Mouse (Mus musculus) adrenal gland, adult 2 months (tissue): ENCODE results near the gene Lrcol1. TPM values are rescaled to one million over a fixed set of nuclear protein-coding genes. Genes with fewer than 3 reads are reported as not detected.

ENCODE experiments used
- DNase-seq: peaks from one replicate; pipeline ENCODE4 v3.0.0; 2021
- polyA plus RNA-seq: library from polyadenylated mRNA; depleted of rRNA; stranded (reverse); fragments of >200 nt; gene quantifications from 2 replicates; pipeline ENCODE4 v1.2.3, GENCODE M21; 2012; rRNA removed
- total RNA-seq, 2 experiments: library from RNA; stranded (reverse); gene quantifications; 2 replicates each; pipeline ENCODE4 v1.2.3; 2021

Lrcol1 gene
- total and polyA plus RNA-seq, 3 experiments, result not detected

GRCm38 (mm10) chr5:110386371-110387330 lies 42.1 kb downstream of the Lrcol1 start:
- DNase-seq, result peak; percentile 88

- no peak for DNase-seq
Measured at GRCm38 (mm10) chr5:110387332-110387731, 42.8 kb downstream of the Lrcol1 start.

GRCm38 (mm10) chr5:110390631-110391030 lies 46.1 kb downstream of the Lrcol1 start:
- no peak for DNase-seq

- no peak for DNase-seq
Measured at GRCm38 (mm10) chr5:110392727-110393126, 48.2 kb downstream of the Lrcol1 start.

GRCm38 (mm10) chr5:110395006-110395661 lies 50.6 kb downstream of the Lrcol1 start:
- DNase-seq, result no peak

- peak; percentile 30 for DNase-seq
Measured at GRCm38 (mm10) chr5:110401101-110401500, 56.6 kb downstream of the Lrcol1 start.

GRCm38 (mm10) chr5:110402557-110402956 lies 58.0 kb downstream of the Lrcol1 start:
- DNase-seq, result no peak

- DNase-seq, result peak; percentile 75
Measured at GRCm38 (mm10) chr5:110403931-110404330, 59.4 kb downstream of the Lrcol1 start.

Other genes starting within 250 kb of the Lrcol1 start
- under 1 TPM; 0.09 to 0.10 TPM for gene Plcxd1, start 244.8 kb upstream of the Lrcol1 start, total RNA-seq
- gene Plcxd1, start 244.8 kb upstream of the Lrcol1 start, polyA plus RNA-seq, result 0.02 and 0.19 TPM in 2 replicates
- gene Gtpbp6, start 236.5 kb upstream of the Lrcol1 start, total RNA-seq, result 10 to 100 TPM; 57.4 to 61.6 TPM
- gene Gtpbp6, start 236.5 kb upstream of the Lrcol1 start, polyA plus RNA-seq, result 115 and 125 TPM in 2 replicates
- gene Zfp605, start 234.6 kb upstream of the Lrcol1 start, total RNA-seq, result 1 to 10 TPM; 5.7 to 6.5 TPM
- 0.04 TPM in 2 replicates for gene Zfp605, start 234.6 kb upstream of the Lrcol1 start, polyA plus RNA-seq
- 10 to 100 TPM; 21.5 to 30.0 TPM for gene Chfr, start 208.9 kb upstream of the Lrcol1 start, total RNA-seq
- 55.5 and 55.8 TPM in 2 replicates for gene Chfr, start 208.9 kb upstream of the Lrcol1 start, polyA plus RNA-seq
- gene Golga3, start 168.0 kb upstream of the Lrcol1 start, total RNA-seq, result 10 to 100 TPM; 34.4 to 37.0 TPM
- gene Golga3, start 168.0 kb upstream of the Lrcol1 start, polyA plus RNA-seq, result 4.5 and 6.1 TPM in 2 replicates
- gene Ankle2, start 113.7 kb upstream of the Lrcol1 start, total RNA-seq, result 10 to 100 TPM; 39.3 to 46.5 TPM
- gene Ankle2, start 113.7 kb upstream of the Lrcol1 start, polyA plus RNA-seq, result 7.5 and 8.7 TPM in 2 replicates
- gene Pgam5, start 74.8 kb upstream of the Lrcol1 start, total RNA-seq, result 10 to 100 TPM; 46.6 to 58.5 TPM
- 23.5 and 25.7 TPM in 2 replicates for gene Pgam5, start 74.8 kb upstream of the Lrcol1 start, polyA plus RNA-seq
- 10 to 100 TPM; 12.2 to 19.2 TPM for gene Pxmp2, start 58.5 kb upstream of the Lrcol1 start, total RNA-seq
- 10.4 and 18.1 TPM in 2 replicates for gene Pxmp2, start 58.5 kb upstream of the Lrcol1 start, polyA plus RNA-seq
- 1 to 10 TPM; 1.5 to 1.6 TPM for gene Pole, start 58.4 kb upstream of the Lrcol1 start, total RNA-seq
- gene Pole, start 58.4 kb upstream of the Lrcol1 start, polyA plus RNA-seq, result 1.1 and 1.2 TPM in 2 replicates
- gene P2rx2, start 1.5 kb upstream of the Lrcol1 start, total RNA-seq, result under 1 TPM; 0.23 to 0.38 TPM
- gene P2rx2, start 1.5 kb upstream of the Lrcol1 start, polyA plus RNA-seq, result 0.18 and 0.58 TPM in 2 replicates
- 10 to 100 TPM; 56.7 to 67.2 TPM for gene Fbrsl1, start 103.8 kb downstream of the Lrcol1 start, total RNA-seq
- gene Fbrsl1, start 103.8 kb downstream of the Lrcol1 start, polyA plus RNA-seq, result 267 and 295 TPM in 2 replicates
- under 1 TPM in 1 of 2 experiments, not detected in 1; 0.14 TPM for gene Galnt9, start 199.6 kb downstream of the Lrcol1 start, total RNA-seq
- 0.25 and 0.41 TPM in 2 replicates for gene Galnt9, start 199.6 kb downstream of the Lrcol1 start, polyA plus RNA-seq